Mouse (Mus musculus) neural tube, embryonic 14.5 days (tissue): Measurements from ENCODE around the gene Krt36. TPM values are rescaled to one million over a fixed set of nuclear protein-coding genes. Genes with fewer than 3 reads are reported as not detected.

Experiments used
- ATAC-seq: fragments of 200-750 bp; cut with Nextera tagmentation; 2 replicates; pipeline ENCODE4 v1.8.0; 2017; ENCODE audit warnings: low read depth, mild to moderate bottlenecking, moderate TSS enrichment, moderate library complexity
- H3K27ac ChIP-seq: fragments of 300-500 bp; sonication (generic); 2 replicates; pipeline ENCODE4 v1.5.1; 2014; ENCODE audit warnings: low read depth, mild to moderate bottlenecking, control low read depth, low read length, moderate library complexity, mixed read lengths
- H3K27me3 ChIP-seq: fragments of 300-500 bp; sonication (generic); 2 replicates; pipeline ENCODE4 v1.6.1; 2014; ENCODE audit warnings: low read length; ENCODE audit not compliant: control insufficient read depth, insufficient read depth
- H3K36me3 ChIP-seq: fragments of 300-500 bp; sonication (generic); 2 replicates; pipeline ENCODE4 v1.6.1; 2014; ENCODE audit warnings: low read length, mixed read lengths; ENCODE audit not compliant: control insufficient read depth, insufficient read depth
- H3K4me1 ChIP-seq: fragments of 300-500 bp; sonication (generic); 2 replicates; pipeline ENCODE4 v1.6.1; 2014; ENCODE audit warnings: low read length; ENCODE audit not compliant: control insufficient read depth, insufficient read depth
- H3K4me2 ChIP-seq: fragments of 300-500 bp; sonication (generic); 2 replicates; pipeline ENCODE4 v1.6.1; 2014; ENCODE audit warnings: mild to moderate bottlenecking, low read depth, low read length, control low read depth
- H3K4me3 ChIP-seq: fragments of 300-500 bp; sonication (generic); 2 replicates; pipeline ENCODE4 v1.5.1; 2014; ENCODE audit warnings: low read depth, low read length, control low read depth, mixed read lengths
- H3K9ac ChIP-seq: fragments of 300-500 bp; sonication (generic); replicated peaks from 2 replicates; pipeline ENCODE4 v1.6.1; 2014; ENCODE audit warnings: low read depth, mild to moderate bottlenecking, control low read depth, low read length, mixed read lengths
- H3K9me3 ChIP-seq: fragments of 300-500 bp; sonication (generic); 2 replicates; pipeline ENCODE4 v1.6.1; 2016; ENCODE audit warnings: low read length; ENCODE audit not compliant: control insufficient read depth
- WGBS: fragments of 180-500 bp; shearing (Covaris S2); extraction: QIAGEN DNeasy Blood & Tissue Kit; methylation state at CpG from one replicate; pipeline ENCODE4 v1.1.7; 2014; 5-methylcytosine and 5-hydroxymethylcytosine counted together
- polyA plus RNA-seq: library from polyadenylated mRNA; unstranded; fragments of >200 nt; fragmentation: Nextera tagmentation; extraction: Ambion mirVana; gene quantifications from 2 replicates; pipeline ENCODE4 v1.2.1, GENCODE M21; 2014

Krt36 gene
- polyA plus RNA-seq, 1 experiment from 2014 or later: not detected

DNA sequence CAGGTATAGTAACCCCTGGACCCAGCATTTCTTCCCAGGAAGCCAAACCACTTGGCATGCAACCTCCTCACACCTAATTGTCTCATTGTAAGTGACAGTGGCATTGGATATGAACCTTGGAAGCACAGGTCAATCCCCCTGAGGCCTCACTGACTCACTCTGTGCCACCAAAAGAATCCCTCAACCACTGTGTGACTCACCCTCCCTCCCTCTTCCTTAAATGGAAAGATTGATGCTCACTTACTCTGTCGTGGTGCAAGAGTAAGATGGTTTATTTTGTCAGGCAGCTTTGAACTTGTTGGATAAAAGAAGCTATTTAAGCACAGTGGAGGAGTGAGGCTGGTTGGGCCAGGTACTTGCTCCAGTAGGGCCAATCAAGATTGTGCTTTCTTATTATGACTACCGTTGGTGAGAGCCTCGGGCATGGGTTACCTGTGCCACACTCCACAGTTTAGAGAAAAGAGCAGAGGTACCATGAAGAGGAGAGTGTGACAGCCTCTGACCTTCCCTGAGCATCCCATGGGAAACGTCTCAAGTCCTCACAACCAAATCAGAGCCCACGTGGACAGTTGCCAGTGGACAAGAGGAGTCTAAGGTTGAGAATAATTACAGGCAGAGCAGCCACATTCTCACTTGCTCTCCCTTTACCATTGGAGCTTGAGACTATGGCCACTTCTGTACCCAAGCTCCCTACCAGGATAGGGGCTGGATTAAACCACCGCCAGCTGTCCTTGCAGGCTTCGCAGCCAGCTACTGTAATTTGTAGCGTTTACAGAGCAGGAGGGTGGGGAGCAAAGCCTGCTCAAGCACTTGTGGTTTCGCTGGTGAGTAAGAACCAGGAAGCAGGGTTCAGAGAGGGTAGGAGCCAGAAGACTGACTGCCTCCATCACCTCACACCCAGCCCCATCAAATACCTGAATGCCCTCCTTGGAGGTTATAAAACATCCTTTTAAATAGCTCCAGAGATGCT lies 49.5 kb downstream of the Krt36 start:
- Histone ChIP-seq H3K27me3 (no peaks in the 10 kb centered on the region), H3K4me2 (no peak overlapping the region), H3K4me1 (no peaks in the 10 kb centered on the region), H3K27ac (no peak overlapping the region), H3K9ac (no peak overlapping the region), H3K9me3 (no peaks in the 10 kb centered on the region), H3K4me3 (no peak overlapping the region), H3K36me3 (no peaks in the 10 kb centered on the region)
- no peak for ATAC-seq
- 76% methylated on average over 9 of the region's 9 CpGs for WGBS

Other genes with a start within 250 kb of the Krt36 start
- gene Gm11568, start 247.7 kb downstream of the Krt36 start, polyA plus RNA-seq: not detected in 2 replicates
- gene Gm11559, start 241.2 kb downstream of the Krt36 start, polyA plus RNA-seq: not detected in 2 replicates
- gene Krtap9-1, start 232.2 kb downstream of the Krt36 start, polyA plus RNA-seq: not detected in 2 replicates
- not detected in 2 replicates for gene Gm11567, start 226.4 kb downstream of the Krt36 start, polyA plus RNA-seq
- not detected in 2 replicates for gene Krtap31-1, start 197.7 kb downstream of the Krt36 start, polyA plus RNA-seq
- gene Gm11565, start 190.9 kb downstream of the Krt36 start, polyA plus RNA-seq: not detected in 2 replicates
- not detected in 2 replicates for gene Krtap31-2, start 169.3 kb downstream of the Krt36 start, polyA plus RNA-seq
- not detected in 2 replicates for gene Krtap9-5, start 157.2 kb downstream of the Krt36 start, polyA plus RNA-seq
- not detected in 2 replicates for gene Krtap29-1, start 126.6 kb downstream of the Krt36 start, polyA plus RNA-seq
- gene Krtap16-1, start 119.0 kb downstream of the Krt36 start, polyA plus RNA-seq: 0.24 TPM in 1 of 2 replicates, not detected in the other
- gene Krtap17-1, start 111.6 kb downstream of the Krt36 start, polyA plus RNA-seq: 0.56 and 0.86 TPM in 2 replicates
- gene Krt33a, start 89.4 kb downstream of the Krt36 start, polyA plus RNA-seq: not detected in 2 replicates
- not detected in 2 replicates for gene Krt33b, start 75.8 kb downstream of the Krt36 start, polyA plus RNA-seq
- not detected in 2 replicates for gene Krt34, start 64.1 kb downstream of the Krt36 start, polyA plus RNA-seq
- not detected in 2 replicates for gene Krt31, start 55.1 kb downstream of the Krt36 start, polyA plus RNA-seq
- not detected in 2 replicates for gene Krt32, start 17.4 kb downstream of the Krt36 start, polyA plus RNA-seq
- gene Krt35, start 9.4 kb downstream of the Krt36 start, polyA plus RNA-seq: not detected in 2 replicates
- not detected in 2 replicates for gene Krt13, start 15.9 kb upstream of the Krt36 start, polyA plus RNA-seq
- not detected in 2 replicates for gene Krt15, start 30.3 kb upstream of the Krt36 start, polyA plus RNA-seq
- 0.46 and 0.51 TPM in 2 replicates for gene Krt19, start 43.0 kb upstream of the Krt36 start, polyA plus RNA-seq
- 0.08 TPM in 1 of 2 replicates, not detected in the other for gene Krt9, start 87.6 kb upstream of the Krt36 start, polyA plus RNA-seq
- gene Krt14, start 101.9 kb upstream of the Krt36 start, polyA plus RNA-seq: 0.36 and 0.40 TPM in 2 replicates
- gene Krt16, start 143.3 kb upstream of the Krt36 start, polyA plus RNA-seq: not detected in 2 replicates
- 0.22 TPM in 1 of 2 replicates, not detected in the other for gene Krt17, start 155.4 kb upstream of the Krt36 start, polyA plus RNA-seq
- gene Krt42, start 164.2 kb upstream of the Krt36 start, polyA plus RNA-seq: not detected in 2 replicates
- 1,262 and 1,333 TPM in 2 replicates for gene Eif1, start 214.3 kb upstream of the Krt36 start, polyA plus RNA-seq
- gene Gast, start 228.8 kb upstream of the Krt36 start, polyA plus RNA-seq: not detected in 2 replicates